Mouse (Mus musculus) heart, postnatal 0 days (tissue): Measurements from ENCODE around the gene Mipep.

ENCODE experiments used
- CTCF ChIP-seq: IDR thresholded peaks from 2 replicates; pipeline ENCODE4 v1.5.1; 2016; ENCODE audit warnings: antibody characterized with exemption, control low read depth, low read depth
- EP300 ChIP-seq: IDR thresholded peaks from 2 replicates; pipeline ENCODE4 v1.6.1; 2016; ENCODE audit warnings: antibody characterized with exemption, low read depth

DNA sequence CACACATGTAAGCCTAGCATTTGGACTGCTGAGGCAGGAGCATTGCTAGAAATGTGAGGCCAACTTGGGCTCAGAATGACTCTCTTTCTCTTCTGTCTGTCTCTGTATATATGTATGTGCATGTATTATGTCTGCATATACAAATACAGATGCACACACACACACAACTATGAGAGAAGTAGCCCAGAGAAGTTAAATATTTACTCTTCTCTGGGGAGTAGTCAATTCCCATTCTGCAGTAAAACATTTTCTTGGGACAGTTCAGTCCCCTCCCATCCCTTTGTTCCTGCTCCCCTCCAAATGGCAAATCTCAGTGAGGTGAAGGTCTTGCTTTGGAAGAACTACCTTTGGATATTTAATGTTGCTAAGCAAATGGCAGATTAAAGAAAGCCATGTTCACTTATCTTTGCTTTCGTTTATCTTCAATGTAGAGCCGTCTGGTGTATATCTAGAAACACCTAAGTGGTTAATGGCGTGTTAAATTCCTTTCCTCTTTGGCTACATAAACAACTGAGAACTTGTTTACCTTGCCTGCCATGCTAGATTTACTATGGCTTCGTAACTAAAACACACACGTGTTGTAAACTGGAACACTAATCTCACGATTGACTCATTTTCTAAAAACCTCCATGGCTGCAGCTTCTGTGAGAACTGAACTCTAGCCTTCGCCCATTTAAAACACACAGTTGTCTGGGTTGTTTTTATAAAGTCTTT, 72.0 kb downstream of the Mipep start:
- no peak for TF ChIP-seq CTCF
- no peak for TF ChIP-seq EP300
